Mouse (Mus musculus) ES-E14 (cell line): ENCODE measurements around the gene Dppa5a. TPM values are rescaled to one million over a fixed set of nuclear protein-coding genes. Genes with fewer than 3 reads are reported as not detected.

Source experiments
- DNase-seq: peaks from one replicate; pipeline ENCODE4 v3.0.0-alpha.2; 2013; ENCODE audit warnings: low read depth, low spot score
- H3K27ac ChIP-seq: 2 replicates; pipeline ENCODE4 v1.5.1; 2012; ENCODE audit warnings: low read depth, mild to moderate bottlenecking, low read length, moderate library complexity, mixed read lengths; ENCODE audit not compliant: poor library complexity, insufficient read depth, severe bottlenecking
- H3K36me3 ChIP-seq: 2 replicates; pipeline ENCODE4 v1.6.1; 2012; ENCODE audit warnings: mild to moderate bottlenecking, low read length, moderate library complexity, mixed read lengths; ENCODE audit not compliant: control insufficient read depth, poor library complexity, insufficient read depth, severe bottlenecking
- H3K4me1 ChIP-seq, 2 experiments: fragments of 150-350 bp in 1 of 2; sonication (generic) in 1 of 2; 2 replicates each; pipeline ENCODE4 v1.6.1; 2012; ENCODE audit warnings: low read length in 2 of 2, mild to moderate bottlenecking in 1 of 2, mixed read lengths in 1 of 2; ENCODE audit not compliant: control insufficient read depth in 2 of 2, insufficient read depth in 2 of 2, poor library complexity in 1 of 2
- H3K4me3 ChIP-seq, 2 experiments: fragments of 150-350 bp in 1 of 2; sonication (generic) in 1 of 2; 2 replicates each; pipeline ENCODE4 v1.5.1; 2012; ENCODE audit warnings: low read length in 2 of 2, low read depth in 1 of 2, mild to moderate bottlenecking in 1 of 2, mixed read lengths in 1 of 2; ENCODE audit not compliant: insufficient read depth in 1 of 2, poor library complexity in 1 of 2, severe bottlenecking in 1 of 2
- H3K9ac ChIP-seq: 2 replicates; pipeline ENCODE4 v1.6.1; 2012; ENCODE audit warnings: low read depth, mild to moderate bottlenecking, low read length, mixed read lengths; ENCODE audit not compliant: poor library complexity, insufficient read depth, severe bottlenecking
- H3K9me3 ChIP-seq: fragments of 150-350 bp; sonication (generic); 2 replicates; pipeline ENCODE4 v1.6.1; 2012; ENCODE audit warnings: low read depth, mild to moderate bottlenecking, low read length; ENCODE audit not compliant: control insufficient read depth, insufficient read depth
- CHD2 ChIP-seq: IDR thresholded peaks from 2 replicates; pipeline ENCODE4 v1.6.1; 2014; ENCODE audit warnings: mild to moderate bottlenecking, low read depth, low read length, inconsistent platforms
- HCFC1 ChIP-seq: IDR thresholded peaks from 2 replicates; pipeline ENCODE4 v1.6.1; 2012; ENCODE audit warnings: low read length, inconsistent platforms, borderline replicate concordance; ENCODE audit not compliant: insufficient read depth
- MAFK ChIP-seq: IDR thresholded peaks from 2 replicates; pipeline ENCODE4 v1.6.1; 2014; ENCODE audit warnings: mild to moderate bottlenecking, low read depth, low read length, inconsistent platforms; ENCODE audit not compliant: insufficient read depth
- ZC3H11A ChIP-seq: IDR thresholded peaks from 2 replicates; pipeline ENCODE4 v1.6.1; 2012; ENCODE audit warnings: low read depth, mild to moderate bottlenecking, inconsistent platforms, low read length, borderline replicate concordance
- ZNF384 ChIP-seq: IDR thresholded peaks from 2 replicates; pipeline ENCODE4 v1.6.1; 2012; ENCODE audit warnings: low read depth, low read length, inconsistent platforms
- in situ Hi-C, 2 experiments: fragments of 600-800 bp; cut with MboI; formaldehyde crosslinking; loops; one replicate each; pipeline ENCODE4 v1.15.1; 2025; ENCODE audit warnings: low sequenced_read_pairs in 2 of 2, inconsistent platforms in 1 of 2; ENCODE audit not compliant: unreplicated experiment in 2 of 2
- total RNA-seq: library from RNA; depleted of rRNA; stranded (reverse); fragments of 300-350 nt; gene quantifications from 2 replicates; pipeline ENCODE4 v1.2.3, GENCODE M21; 2012

The Dppa5a gene
- total RNA-seq, 1 experiment: 2,580 TPM

GRCm38 (mm10) chr9:78385893-78386292 is 17.9 kb upstream of the Dppa5a start:
- H3K4me1 ChIP-seq: peaks cover 0 to 2% of the 10 kb centered on the region in 2 experiments; a peak in 1 of 4 replicates
- no peaks in the 10 kb centered on the region for H3K9me3 ChIP-seq
- DNase-seq: peak; percentile 56
- in situ Hi-C loops: no loop called here
- no peaks in the 10 kb centered on the region for H3K36me3 ChIP-seq
- no peak overlapping the region for H3K4me3 ChIP-seq
- no peak overlapping the region for H3K9ac ChIP-seq
- TF ChIP-seq ZC3H11A: peak; percentile 96
- TF ChIP-seq MAFK: no peak
- TF ChIP-seq ZNF384: no peak
- no peak overlapping the region for H3K27ac ChIP-seq

- in situ Hi-C loops: no loop called here
- TF ChIP-seq HCFC1: no peak
- TF ChIP-seq MAFK: no peak
- TF ChIP-seq ZC3H11A: no peak
- TF ChIP-seq ZNF384: no peak
- no peak for TF ChIP-seq CHD2
- H3K27ac ChIP-seq: peak within 1 kb of the TSS; percentile 96
Observed at GRCm38 (mm10) chr9:78378113-78378785, 10.3 kb upstream of the Dppa5a start, which contains the start of gene Ooep. Gene Ooep (minus strand): TSS chr9:78378725.

GRCm38 (mm10) chr9:78377546-78377945 is 9.6 kb upstream of the Dppa5a start:
- in situ Hi-C loops: no loop called here
- H3K9ac ChIP-seq: peak overlapping the region; percentile 75
- peak overlapping the region; percentile 96 for H3K27ac ChIP-seq
- TF ChIP-seq MAFK (no peak), ZNF384 (no peak), ZC3H11A (no peak), HCFC1 (no peak), CHD2 (no peak)
- DNase-seq: no peak
- no peaks in the 10 kb centered on the region for H3K36me3 ChIP-seq
- H3K9me3 ChIP-seq: no peaks in the 10 kb centered on the region
- H3K4me1 ChIP-seq: peaks cover 6 to 11% of the 10 kb centered on the region in 2 experiments; a peak in 3 of 4 replicates
- peak overlapping the region; percentile 59 to 66 for H3K4me3 ChIP-seq

More at GRCm38 (mm10) chr9:78378113-78378785, 10.3 kb upstream of the Dppa5a start, which contains the start of gene Ooep:
- Histone ChIP-seq H3K9me3 (no peaks in the 10 kb centered on the region), H3K9ac (peak within 1 kb of the TSS; percentile 75), H3K4me3 (peak within 1 kb of the TSS; percentile 59 to 66), H3K4me1 (peaks cover 0 to 11% of the 10 kb centered on the region in 2 experiments; a peak in 3 of 4 replicates), H3K36me3 (no peaks in the 10 kb centered on the region)
- DNase-seq: no peak

GRCm38 (mm10) chr9:78375486-78375885 is 7.5 kb upstream of the Dppa5a start:
- Histone ChIP-seq H3K9ac (peak overlapping the region; percentile 41), H3K4me1 (peaks cover 13 to 14% of the 10 kb centered on the region in 2 experiments), H3K27ac (peak overlapping the region; percentile 96), H3K9me3 (no peaks in the 10 kb centered on the region), H3K36me3 (no peaks in the 10 kb centered on the region), H3K4me3 (peak overlapping the region in 1 of 2 experiments; percentile 19; a peak in 1 of 4 replicates)
- in situ Hi-C loops: no loop called here
- DNase-seq: peak; percentile 56
- TF ChIP-seq CHD2 (no peak; the same call in 1 of the 2 replicates), ZNF384 (no peak), MAFK (no peak), HCFC1 (no peak), ZC3H11A (no peak)
